Mouse (Mus musculus) ES-CJ7 (cell line): Measurements from ENCODE around the gene Acsbg2.
A peak's percentile ranks its signal among the peaks of the same experiment; 100 is the strongest.

Experiments
- DNase-seq: peaks from one replicate; pipeline ENCODE4 v3.0.0; 2011; ENCODE audit warnings: low read depth, low spot score

The Acsbg2 gene

DNA sequence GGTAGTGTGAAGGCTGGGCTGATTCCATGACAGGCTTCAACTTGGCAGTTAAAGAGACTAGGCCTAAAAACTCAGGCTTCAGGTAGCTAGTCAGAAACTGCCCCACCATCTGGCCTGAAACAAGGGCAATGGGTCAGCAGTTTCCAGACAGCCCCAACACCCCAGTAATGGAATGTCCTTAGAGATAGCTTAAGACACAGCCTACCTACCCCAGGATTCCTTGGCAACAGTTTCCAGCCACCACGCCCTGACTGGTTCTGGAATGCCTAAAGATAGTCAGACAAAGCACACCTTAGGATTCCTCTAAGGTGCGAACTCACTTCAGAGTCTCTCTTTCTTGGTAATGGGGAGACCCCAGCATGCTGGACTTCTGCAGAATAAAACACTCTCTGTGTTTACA lies 51.9 kb downstream of the Acsbg2 start:
- peak; percentile 55 for DNase-seq

DNA sequence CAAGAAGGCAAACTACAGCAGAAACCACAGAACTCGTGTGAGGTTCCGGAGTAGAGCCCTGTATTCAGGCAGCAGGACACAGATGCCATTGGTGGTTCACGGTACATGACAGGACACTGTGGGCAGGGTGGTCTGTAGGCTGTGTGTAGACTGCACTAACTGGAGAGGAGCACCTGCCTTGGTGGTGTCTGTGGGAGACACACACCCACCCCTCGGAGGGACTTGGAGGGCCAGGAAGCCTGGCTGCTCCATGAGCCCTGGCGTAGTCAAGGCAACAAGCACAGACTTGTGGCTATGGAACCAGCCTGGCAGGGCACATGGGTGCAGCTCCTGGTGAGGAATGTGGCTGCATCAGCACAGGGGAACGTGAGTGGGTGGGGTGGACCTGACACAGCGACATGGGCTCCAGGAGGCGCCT lies 54.5 kb downstream of the Acsbg2 start:
- no peak for DNase-seq

DNA sequence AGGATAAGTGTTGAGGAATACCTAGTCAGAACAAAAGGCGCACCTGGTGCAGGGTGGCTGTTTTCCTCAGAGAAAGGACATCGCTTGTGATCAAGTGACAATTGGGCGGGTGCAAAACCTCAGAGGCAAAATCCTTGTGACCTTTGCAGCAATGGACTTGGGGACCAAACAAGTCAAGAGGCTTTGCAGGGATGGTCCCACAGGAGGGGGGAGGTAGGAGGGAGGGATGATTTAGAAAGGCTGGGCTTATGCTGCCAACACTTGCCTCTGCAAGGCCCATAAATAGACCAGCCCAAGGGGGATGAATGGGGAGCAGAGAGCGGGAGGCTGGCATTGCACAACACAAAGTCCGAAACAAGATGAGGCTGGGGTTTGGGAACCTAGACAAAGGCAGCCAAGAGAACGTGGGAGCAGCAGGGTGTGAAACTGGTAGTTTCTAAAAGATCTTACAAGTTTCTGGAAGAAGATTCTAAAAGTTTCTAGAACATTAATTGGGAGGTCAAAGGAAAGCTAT lies 55.2 kb downstream of the Acsbg2 start:
- DNase-seq = no peak

DNA sequence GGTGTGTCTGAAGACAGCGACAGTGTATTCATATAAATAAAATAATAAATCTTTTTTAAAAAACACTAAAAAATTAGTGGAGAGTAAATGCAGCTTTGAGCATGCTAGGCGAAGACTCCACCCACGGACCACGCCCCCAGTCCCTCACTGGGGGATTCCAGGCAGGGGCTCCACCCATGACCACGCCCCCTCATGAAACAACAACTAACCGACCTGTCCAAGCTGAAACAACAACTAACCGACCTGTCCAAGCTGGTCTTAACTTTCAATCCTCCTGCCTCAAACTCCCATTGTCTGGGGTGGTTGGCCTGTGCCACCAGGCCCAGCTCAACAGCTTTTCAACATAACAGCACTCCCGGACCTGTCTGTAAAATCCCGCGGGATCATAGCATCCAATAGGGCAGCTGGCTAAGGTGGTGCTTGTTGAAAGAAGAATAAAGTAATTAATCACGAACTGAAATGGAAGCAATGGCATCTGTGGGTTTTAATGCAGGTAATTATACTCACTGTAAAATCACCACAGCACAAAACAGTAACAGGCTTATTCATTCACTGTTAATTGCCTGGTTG lies 56.1 kb downstream of the Acsbg2 start:
- peak; percentile 80 for DNase-seq

DNA sequence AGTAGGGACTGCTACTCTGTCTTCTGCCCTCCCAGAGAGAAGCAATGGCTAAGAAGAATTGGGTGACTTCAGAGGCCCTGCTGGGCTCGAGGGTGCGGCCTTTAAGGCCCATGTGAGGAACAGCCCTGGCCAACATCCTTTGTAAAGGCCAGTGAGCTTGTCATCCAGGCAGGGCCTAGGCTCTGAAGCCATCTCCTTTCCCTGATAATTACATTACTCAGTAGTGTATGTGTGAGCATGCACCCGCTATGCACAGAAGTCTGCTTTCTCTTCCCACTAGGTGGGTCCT lies 59.2 kb downstream of the Acsbg2 start:
- DNase-seq = no peak

DNA sequence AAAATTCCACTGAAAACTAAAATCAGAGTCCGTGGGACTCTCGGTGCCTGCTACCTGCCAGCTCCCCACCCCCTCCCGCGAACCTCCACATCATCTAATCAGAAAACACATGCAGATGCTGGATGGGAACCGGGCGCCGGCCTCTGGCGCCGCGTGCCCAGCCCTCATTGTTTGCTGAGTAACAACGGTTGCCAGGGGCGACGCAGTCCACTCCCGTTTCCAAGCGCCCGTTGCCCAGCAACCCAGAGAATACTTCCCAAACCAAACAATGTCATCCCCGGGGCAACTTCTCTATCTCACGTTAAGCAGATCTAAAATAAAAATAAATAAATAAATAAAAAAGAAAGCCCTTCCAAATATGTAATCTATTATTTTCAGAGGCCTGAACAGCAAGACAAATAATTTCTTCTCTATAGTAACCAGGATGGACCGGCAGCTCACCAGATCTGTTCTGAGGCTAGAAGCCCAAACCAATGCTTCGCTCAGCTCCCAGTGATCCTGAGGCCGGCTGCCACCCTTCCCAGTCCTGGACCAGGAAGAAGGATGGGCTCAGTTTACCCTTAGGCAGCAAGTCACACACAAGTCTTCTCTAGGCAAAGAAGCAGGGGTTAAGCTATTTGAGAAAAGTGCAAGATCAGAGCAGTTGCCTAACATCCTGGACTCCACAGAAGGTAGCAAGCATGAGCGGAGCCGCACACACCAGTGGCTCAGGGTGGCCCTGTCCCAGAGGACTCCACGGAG lies 59.8 kb downstream of the Acsbg2 start:
- peak; percentile 77 for DNase-seq

DNA sequence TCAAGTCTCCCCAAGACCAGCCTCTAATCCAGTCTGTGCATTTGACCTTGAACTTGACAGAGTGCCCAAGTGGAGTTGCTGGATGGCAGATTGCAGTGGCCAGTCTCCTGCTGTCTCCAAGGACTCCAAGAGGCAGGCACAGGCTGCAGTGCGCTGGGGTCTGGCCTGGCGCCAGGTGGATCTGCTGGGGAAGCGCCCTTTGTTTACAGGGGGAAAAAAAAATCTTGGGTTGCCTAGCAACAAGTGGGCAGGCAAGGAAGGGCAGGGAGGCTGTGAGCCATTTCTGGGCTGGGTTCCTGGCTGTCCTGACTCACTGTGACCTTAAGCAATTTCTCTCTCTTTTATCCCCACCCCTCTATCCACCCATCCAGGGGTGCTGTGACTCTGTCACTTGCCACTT lies 64.0 kb downstream of the Acsbg2 start:
- peak; percentile 80 for DNase-seq

DNA sequence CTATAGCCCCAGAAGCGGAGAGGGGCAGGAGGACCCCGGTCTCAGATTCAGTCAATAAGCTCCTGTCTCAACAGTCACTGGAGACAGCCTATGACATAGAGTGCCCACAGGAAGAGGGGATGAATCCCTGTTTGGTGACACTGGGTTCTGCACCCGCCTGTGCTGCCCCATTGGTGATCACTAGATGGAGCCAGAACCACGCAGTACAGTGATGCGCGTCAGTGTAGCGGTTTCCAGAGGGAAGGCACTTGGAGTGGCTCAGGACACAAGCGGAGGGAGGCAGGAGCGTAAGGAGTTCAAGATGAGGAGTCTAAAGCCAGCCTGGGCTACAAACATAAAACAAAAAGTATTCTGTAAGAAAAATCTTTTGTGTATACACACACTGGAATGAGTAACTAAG lies 65.7 kb downstream of the Acsbg2 start:
- DNase-seq = peak; percentile 82

DNA sequence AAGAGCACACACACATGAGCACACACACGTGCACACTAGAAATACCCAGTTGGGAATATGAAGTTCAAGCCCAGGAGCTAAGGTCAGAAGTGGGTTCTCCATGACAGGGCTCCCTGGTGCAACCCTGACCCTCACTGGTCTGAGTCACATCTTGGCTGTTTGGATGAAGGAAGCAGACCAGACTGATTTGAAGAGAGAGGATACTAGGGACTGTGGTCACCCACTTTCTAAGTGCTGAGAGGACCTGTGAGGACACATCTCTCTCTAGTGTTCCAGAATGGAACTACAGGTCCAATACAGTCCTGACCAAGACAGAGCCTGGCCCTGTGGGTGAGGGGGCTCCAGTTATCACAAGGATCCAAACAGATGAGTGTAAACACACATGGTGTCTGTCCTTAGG lies 68.5 kb downstream of the Acsbg2 start:
- DNase-seq = no peak

DNA sequence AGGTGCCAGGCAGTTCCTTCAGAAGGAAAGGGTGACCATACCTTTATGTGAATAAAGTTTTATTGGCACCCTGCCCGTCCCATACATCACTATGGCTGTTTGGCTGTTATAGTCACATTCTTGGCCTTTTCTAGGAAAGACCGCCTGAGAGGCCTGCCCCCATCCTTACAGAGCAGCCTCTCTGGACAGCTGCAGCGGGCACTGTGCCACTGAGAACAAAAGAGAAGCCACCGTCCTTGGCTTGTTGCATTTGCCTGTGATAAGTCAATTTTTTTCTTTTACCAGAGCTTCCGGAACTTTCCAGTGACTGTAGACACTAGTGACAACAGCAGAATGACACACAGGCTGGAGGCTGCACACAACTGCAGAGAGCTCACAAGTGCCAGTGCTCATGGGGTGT lies 69.3 kb downstream of the Acsbg2 start:
- no peak for DNase-seq

DNA sequence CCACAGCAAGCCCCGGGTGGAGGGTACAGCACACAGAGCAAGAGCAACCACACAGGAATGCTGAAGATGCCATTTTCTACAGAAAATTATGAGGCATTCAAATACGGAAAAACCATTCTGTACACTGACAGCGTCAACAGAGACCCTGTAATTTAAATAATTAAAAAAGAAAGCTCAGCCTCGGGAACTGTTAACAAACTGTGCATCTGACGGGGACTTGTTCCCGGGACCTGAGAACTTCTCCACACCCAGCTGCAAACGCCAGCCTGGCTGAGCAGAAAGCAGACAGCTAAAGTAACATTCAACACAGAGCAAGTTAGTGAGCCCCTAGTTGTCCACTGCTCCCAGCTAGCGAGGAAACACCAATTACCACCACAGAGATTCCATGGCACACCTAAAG lies 72.2 kb downstream of the Acsbg2 start:
- DNase-seq = no peak

DNA sequence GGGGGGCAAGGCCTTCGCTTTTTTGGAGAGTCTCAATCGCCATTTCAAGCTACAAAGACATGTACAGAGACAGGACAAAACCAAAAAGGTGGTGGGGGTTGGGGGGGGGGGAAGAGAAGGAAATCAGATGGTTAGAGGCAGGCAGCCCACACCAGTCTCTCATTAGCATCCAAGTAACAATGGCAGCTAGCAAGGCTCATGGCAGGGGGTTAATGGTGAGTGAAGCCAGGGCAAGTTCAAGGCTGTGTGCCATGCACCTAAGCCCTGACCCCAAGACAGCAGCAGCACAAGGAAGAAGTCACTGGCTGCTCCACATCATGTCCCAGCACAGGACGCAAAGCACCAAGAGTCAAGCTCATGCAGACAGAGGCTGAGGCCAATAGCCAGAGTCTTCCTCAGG lies 75.0 kb downstream of the Acsbg2 start:
- peak; percentile 62 for DNase-seq

DNA sequence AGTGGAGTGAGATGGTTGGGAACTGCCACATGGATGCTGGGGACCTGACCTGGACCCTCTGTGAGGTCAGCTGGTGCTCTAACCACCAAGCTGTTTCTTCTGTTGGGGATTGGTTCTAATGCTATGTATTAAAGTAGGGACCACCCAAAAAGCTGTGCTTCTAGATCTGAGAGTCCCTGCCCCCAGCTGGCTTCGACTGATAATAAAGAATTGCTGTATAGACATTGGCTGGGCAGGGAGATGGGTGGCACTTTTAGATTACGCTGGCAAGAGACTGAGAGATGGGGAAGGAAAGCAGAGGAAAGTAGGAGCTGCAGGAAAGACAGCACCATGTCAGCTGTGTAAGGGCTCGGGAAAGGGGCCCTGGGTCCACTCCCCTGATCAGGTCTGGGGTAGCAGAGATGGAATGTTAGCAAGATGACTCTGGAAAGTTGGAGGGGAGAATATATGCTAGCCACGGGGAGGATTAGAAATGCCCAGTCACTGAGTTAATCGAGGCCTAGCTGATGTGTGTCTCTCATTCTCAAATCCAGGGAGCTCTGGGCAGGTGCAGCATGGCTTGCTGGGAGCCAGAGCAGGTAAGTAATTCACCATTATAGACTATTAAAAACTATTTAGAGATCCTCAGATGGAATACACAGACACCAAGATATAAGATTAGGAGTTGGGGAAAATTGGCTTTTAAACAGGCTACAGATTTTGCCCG lies 80.5 kb downstream of the Acsbg2 start:
- no peak for DNase-seq
